Mouse (Mus musculus) gastrocnemius, postnatal 14 days (tissue): Measurements from ENCODE around the gene Gm21292. TPM values are rescaled to one million over a fixed set of nuclear protein-coding genes. Genes with fewer than 3 reads are reported as not detected.
"Not testable (repeated sequence)": the region's sequence is repeated elsewhere in the genome, so short reads cannot be mapped to it uniquely, and the experiment has no call there.

Source experiments
- DNase-seq: peaks from one replicate; pipeline ENCODE4 v3.0.0; 2021; ENCODE audit warnings: mixed read lengths
- intact Hi-C: fragments of 180-260 bp; cut with DNase I; formaldehyde crosslinking; loops from one replicate; pipeline ENCODE4 v1.15.1; 2025; ENCODE audit warnings: low total_unique reads
- long read RNA-seq, 2 experiments: library from polyadenylated mRNA; stranded (forward); transcript quantifications; one replicate each; pipeline ENCODE4 v2.0.0; 2021
- total RNA-seq, 2 experiments: library from RNA; stranded (reverse); gene quantifications; 2 replicates each; pipeline ENCODE4 v1.2.3; 2021

Gm21292 gene
- total RNA-seq = not detected
- long read RNA-seq, experiment 1 = 0 reads
- long read RNA-seq, experiment 2 = 0 reads

DNA sequence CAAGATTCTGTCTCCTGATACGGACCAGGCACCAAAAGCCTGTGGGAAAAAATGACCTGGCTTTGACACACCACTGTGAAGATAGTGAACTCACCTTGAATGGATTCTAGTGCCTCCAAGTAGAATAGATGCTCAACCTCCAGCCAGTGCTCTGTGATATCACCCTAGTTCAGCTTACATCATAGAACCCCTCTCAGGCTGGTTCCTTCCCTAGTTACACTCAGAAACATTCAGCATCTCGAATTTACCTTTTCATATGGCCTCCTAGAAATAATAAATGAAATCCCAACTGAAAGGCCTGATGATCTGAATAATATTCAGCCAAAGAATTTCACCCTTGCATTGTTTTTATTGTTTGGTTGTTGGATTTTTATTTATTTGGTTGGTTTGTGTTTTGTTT, at the start of gene Gm21292:
TSS of gene Gm21292 (minus strand) at position 101 of the 400 bp plus-strand sequence.
- intact Hi-C loops, DNase-seq: not testable (repeated sequence)

Other genes starting within 250 kb of the Gm21292 start
- not detected for gene Gm21721, start 68.3 kb upstream of the Gm21292 start, total RNA-seq
- not detected for gene Gm21812, start 213.3 kb upstream of the Gm21292 start, total RNA-seq